Mouse (Mus musculus) forebrain, embryonic 10.5 days (tissue): ENCODE results near the gene Kif16b. TPM values are rescaled to one million over a fixed set of nuclear protein-coding genes. Genes with fewer than 3 reads are reported as not detected.

Source experiments
- DNase-seq: peaks from one replicate; pipeline ENCODE4 v3.0.0-alpha.2; 2017; ENCODE audit warnings: low spot score; ENCODE audit errors: extremely low spot score
- H3K27ac ChIP-seq: fragments of 300-500 bp; sonication (generic); 2 replicates; pipeline ENCODE4 v1.5.1; 2016; ENCODE audit warnings: mild to moderate bottlenecking
- H3K27me3 ChIP-seq: fragments of 300-500 bp; sonication (generic); 2 replicates; pipeline ENCODE4 v1.6.1; 2016; ENCODE audit warnings: mild to moderate bottlenecking; ENCODE audit not compliant: poor library complexity, severe bottlenecking
- H3K36me3 ChIP-seq: fragments of 300-500 bp; sonication (generic); replicated peaks from 2 replicates; pipeline ENCODE4 v1.6.1; 2016; ENCODE audit warnings: mild to moderate bottlenecking, moderate library complexity
- H3K4me1 ChIP-seq: fragments of 300-500 bp; sonication (generic); 2 replicates; pipeline ENCODE4 v1.6.1; 2016
- H3K4me3 ChIP-seq: fragments of 300-500 bp; sonication (generic); 2 replicates; pipeline ENCODE4 v1.5.1; 2016; ENCODE audit warnings: mild to moderate bottlenecking, moderate library complexity
- H3K9me3 ChIP-seq: fragments of 300-500 bp; sonication (generic); 2 replicates; pipeline ENCODE4 v1.6.1; 2016; ENCODE audit warnings: mild to moderate bottlenecking, moderate library complexity
- WGBS: fragments of 180-500 bp; shearing (Covaris S2); methylation state at CpG from one replicate; pipeline ENCODE4 v1.1.7; 2016; 5-methylcytosine and 5-hydroxymethylcytosine counted together
- polyA plus RNA-seq: library from polyadenylated mRNA; unstranded; fragments of >200 nt; fragmentation: Nextera tagmentation; extraction: Ambion mirVana; gene quantifications from 2 replicates; pipeline ENCODE4 v1.2.1, GENCODE M21; 2016

Kif16b gene
- polyA plus RNA-seq, 1 experiment from 2014 or later = 8.5 TPM

DNA sequence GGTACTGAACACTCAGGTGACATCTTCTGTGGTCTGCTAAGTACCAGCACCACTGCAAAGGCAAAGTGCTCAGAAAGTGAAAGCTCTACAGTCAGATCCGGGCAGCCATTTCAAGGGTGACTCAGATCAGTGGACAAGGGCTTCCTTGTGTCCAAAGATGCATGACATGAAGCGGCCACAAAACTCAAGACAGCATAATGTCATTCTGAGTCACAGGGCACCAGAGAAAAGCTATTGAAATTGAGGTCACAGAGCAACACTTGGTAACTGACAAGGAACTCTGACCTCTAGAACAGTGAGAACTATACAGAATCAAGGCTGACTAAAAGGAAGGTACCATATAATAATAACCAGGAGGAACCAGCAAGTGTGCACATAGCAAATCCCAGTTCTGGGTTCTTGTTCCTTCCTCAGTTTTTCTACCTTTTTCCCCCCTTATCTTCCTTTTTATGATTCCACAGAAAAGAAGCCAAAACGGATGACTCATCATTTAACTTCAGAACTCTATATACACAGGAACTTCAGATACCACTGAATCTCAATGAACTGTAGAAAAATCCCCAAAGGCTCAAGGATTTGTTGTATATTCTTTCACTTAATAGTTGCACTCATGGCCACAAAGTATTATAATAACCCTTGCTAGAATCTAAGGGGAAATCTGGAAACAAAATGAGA, 143.1 kb downstream of the Kif16b start:
- H3K36me3 ChIP-seq = no peaks in the 10 kb centered on the region
- no peaks in the 10 kb centered on the region for H3K27me3 ChIP-seq
- H3K9me3 ChIP-seq = no peaks in the 10 kb centered on the region
- no peak overlapping the region for H3K4me3 ChIP-seq
- H3K27ac ChIP-seq = no peak overlapping the region
- WGBS = 87% methylated on average over 3 of the region's 3 CpGs
- no peak for DNase-seq
- H3K4me1 ChIP-seq = no peaks in the 10 kb centered on the region

DNA sequence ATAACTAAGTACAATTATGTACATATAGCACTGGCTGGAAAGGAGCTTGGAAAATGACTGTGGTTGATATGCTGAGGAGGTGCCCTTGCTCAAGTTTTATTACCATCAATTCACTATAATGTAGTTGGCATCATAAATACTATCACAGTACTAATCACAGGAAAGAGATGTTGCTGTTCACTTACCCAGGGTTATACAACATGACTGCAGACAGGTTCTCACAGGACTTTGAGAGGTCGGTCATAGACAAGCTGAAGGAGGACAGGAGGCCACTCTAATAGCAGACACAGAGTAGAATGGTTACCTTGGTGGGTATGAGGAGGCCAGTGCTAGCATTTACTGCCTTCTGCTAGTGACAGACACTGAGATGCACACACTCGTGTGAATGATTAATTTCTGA, 162.0 kb downstream of the Kif16b start:
- peaks cover 6% of the 10 kb centered on the region for H3K4me1 ChIP-seq
- WGBS = 88% methylated on average over 2 of the region's 2 CpGs

DNA sequence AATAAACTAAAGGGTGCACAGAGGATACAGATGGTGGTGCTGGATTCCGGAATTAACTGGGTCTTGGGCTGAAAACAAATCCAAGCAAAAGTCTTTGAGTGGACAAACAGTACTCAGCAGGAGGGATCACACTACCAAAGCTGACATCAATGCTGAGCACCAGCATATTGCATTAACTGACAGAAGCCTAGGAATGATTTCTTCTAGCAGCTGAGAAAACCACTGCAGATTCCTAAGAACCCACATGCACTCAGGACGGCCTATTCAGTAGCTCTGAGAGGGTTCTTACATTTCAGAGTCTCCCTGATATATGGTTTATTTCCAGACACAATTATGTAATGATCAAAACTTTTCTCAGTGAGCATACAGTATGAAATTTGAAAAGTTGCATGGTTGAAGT, 162.8 kb downstream of the Kif16b start:
- 87% methylated on average over 2 of the region's 2 CpGs for WGBS
- DNase-seq = no peak
- no peak overlapping the region for H3K27ac ChIP-seq
- no peaks in the 10 kb centered on the region for H3K27me3 ChIP-seq
- H3K9me3 ChIP-seq = no peaks in the 10 kb centered on the region
- H3K4me3 ChIP-seq = no peak overlapping the region
- no peaks in the 10 kb centered on the region for H3K36me3 ChIP-seq
- peaks cover 6% of the 10 kb centered on the region for H3K4me1 ChIP-seq

More for the DNA sequence above, 162.0 kb downstream of the Kif16b start:
- no peaks in the 10 kb centered on the region for H3K27me3 ChIP-seq
- no peaks in the 10 kb centered on the region for H3K36me3 ChIP-seq
- H3K4me3 ChIP-seq = no peak overlapping the region
- no peak overlapping the region for H3K27ac ChIP-seq
- H3K9me3 ChIP-seq = no peaks in the 10 kb centered on the region
- DNase-seq = no peak

DNA sequence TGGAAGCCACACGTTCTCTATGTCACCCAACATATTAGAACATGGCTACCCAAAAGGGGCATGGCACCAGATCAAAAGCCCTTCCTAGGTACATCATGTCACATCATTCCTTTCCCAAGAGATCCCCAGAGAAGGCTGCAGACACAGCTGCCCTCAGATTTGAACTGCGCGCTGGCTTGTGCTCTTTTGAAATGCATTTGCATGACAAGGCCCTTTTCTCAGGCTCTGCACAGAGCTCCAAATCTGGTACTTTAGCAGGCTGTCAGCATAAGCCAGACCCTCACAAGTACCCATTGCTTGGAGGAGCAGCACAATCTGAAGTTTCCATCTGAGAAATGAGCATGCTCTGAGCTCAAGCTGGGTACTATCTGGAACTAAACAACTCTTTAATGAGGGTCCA, 165.6 kb downstream of the Kif16b start:
- Histone ChIP-seq H3K36me3 (no peaks in the 10 kb centered on the region), H3K9me3 (no peaks in the 10 kb centered on the region), H3K4me1 (peaks cover 6% of the 10 kb centered on the region), H3K27me3 (no peaks in the 10 kb centered on the region), H3K4me3 (no peak overlapping the region), H3K27ac (no peak overlapping the region)
- DNase-seq = no peak
- WGBS = 84% methylated on average over 3 of the region's 3 CpGs

DNA sequence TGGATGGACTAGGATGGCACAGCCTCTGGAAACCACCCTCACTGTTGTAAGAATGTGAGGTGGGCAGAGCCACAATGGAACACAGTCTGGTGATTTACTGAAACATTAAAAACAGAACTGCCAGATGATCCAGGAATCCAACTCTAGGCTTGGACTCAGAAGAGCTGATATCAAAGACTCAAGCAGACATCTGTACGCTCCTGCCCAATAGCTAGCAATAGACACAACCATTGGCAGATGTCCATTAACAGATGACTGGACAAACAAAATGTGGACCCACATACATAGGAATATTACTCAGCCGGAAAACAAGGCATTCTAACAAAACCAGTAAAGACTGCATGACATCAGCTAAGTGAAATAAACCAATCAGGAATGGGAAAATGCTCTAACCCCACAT, 167.3 kb downstream of the Kif16b start:
- no peak for DNase-seq
- H3K9me3 ChIP-seq = no peaks in the 10 kb centered on the region
- H3K4me3 ChIP-seq = no peak overlapping the region
- 98% methylated on average over 2 of the region's 2 CpGs for WGBS
- H3K4me1 ChIP-seq = peaks cover 6% of the 10 kb centered on the region
- H3K36me3 ChIP-seq = no peaks in the 10 kb centered on the region
- H3K27me3 ChIP-seq = no peaks in the 10 kb centered on the region
- H3K27ac ChIP-seq = no peak overlapping the region

DNA sequence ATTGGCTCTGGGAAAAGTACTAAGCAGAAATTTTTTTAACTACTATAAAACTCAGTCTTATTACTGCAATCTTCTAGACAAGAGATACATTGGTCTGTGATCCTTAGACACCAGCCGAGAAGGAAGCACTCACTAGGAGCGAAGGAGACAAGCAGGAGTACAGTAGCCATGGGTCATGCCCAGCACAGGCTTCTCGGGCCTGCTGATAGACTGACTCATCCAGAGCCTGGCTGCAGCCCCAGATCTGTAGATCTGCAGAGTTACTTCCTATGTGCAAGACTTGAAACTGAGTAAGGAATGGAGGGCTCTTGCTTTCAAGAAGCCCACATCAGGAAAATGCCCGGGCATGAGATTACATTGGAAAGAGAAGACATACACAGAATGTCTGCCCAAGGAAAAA, 169.0 kb downstream of the Kif16b start:
- 93% methylated on average over 4 of the region's 4 CpGs for WGBS
- Histone ChIP-seq H3K27ac (no peak overlapping the region), H3K27me3 (no peaks in the 10 kb centered on the region), H3K9me3 (no peaks in the 10 kb centered on the region), H3K4me3 (no peak overlapping the region), H3K36me3 (no peaks in the 10 kb centered on the region), H3K4me1 (peaks cover 6% of the 10 kb centered on the region)
- no peak for DNase-seq

DNA sequence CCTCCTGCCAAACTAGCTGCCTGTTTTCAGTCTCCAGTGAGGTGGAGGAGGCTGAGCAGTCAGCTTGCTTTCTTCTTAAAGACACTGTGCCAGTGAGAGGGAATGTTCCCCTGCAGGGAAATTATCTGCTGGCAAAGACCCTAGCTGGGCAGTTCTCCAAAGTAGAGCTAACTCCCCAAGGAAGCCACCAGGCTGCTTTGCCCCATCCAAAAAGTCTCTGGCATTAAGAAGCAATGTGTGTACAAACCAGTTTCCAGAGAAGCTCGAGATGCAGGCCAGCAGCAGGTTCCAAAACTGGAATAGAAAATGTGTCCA, 169.6 kb downstream of the Kif16b start:
- 72% methylated on average over 1 of the region's 1 CpGs for WGBS
- no peak for DNase-seq

DNA sequence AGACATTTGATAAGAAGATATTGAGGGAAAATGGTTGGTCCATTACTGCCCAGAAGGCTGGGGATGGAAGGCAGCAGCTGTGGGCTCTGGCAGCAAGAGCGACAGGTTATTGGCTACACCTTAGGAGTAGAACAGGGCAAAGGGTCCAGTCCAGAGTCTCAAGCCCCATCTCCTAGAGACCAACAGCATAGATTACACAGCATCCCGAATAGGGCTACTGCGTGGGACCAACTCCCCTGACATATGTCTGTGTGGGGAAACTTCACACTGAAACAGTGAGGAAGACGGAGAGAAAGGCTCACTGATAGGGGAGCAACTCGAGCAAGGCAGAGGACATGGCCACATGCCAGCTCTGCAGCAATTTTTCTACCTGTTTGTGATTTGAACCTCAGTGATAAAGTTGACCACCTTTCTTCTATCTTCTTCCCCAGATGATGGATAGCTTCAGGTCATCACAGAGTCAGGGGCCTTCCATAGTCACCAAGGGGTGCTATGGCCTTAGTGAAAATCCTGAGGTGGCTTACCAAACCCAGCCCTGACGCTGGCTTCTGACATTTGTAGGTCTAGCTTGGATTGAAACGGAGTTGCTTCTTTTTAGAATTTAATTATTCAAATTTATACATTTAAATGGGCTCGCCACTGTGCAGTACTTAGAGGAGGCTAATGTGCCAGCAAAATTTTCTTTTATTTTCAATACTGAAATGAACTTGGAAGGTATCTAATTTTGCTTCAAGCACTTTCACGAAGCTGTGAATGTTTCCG, 170.1 kb downstream of the Kif16b start:
- no peaks in the 10 kb centered on the region for H3K36me3 ChIP-seq
- WGBS = 88% methylated on average over 10 of the region's 10 CpGs
- H3K27me3 ChIP-seq = no peaks in the 10 kb centered on the region
- H3K4me3 ChIP-seq = no peak overlapping the region
- no peaks in the 10 kb centered on the region for H3K9me3 ChIP-seq
- no peak for DNase-seq
- H3K27ac ChIP-seq = no peak overlapping the region
- peaks cover 6% of the 10 kb centered on the region for H3K4me1 ChIP-seq

More for the DNA sequence above, 169.6 kb downstream of the Kif16b start:
- Histone ChIP-seq H3K27me3 (no peaks in the 10 kb centered on the region), H3K36me3 (no peaks in the 10 kb centered on the region), H3K9me3 (no peaks in the 10 kb centered on the region), H3K4me1 (peaks cover 6% of the 10 kb centered on the region), H3K27ac (no peak overlapping the region), H3K4me3 (no peak overlapping the region)

DNA sequence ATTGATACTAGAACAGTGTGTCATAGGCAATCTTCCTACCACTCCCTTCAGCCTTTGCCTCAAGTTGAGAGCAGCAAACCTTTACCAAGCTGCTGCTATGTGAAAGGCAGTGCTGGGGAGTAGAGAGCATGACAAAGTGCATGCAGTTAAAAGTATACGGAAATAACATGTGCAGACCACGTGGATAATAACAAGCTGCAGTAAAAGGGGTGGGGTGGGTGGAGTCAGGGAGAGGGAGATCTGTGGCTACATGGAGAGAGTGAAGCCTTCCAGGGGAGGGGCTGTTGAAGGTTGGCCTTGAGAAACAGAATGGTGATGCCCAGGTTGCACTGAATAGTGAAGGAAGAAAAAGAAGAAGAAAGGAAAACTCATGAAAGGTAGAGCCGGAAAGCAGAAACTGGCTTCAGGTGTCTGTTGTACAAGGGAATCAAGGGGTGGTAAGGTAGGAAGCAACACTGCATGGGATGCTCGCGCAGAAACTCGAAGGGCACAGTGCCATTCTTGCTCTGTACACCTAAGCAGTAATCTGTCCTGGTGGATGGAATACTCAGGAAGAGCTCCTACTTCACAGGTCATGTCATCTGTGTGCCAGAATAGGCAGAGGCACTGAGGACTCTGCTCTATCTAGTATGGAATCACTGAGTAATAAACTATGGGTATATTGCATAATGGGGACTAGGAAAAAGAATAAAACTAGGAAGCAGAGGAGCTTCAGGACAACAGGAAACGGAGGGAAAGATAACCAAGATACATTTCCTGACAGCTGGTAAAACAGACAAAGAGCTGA, 176.9 kb downstream of the Kif16b start:
- Histone ChIP-seq H3K9me3 (no peaks in the 10 kb centered on the region), H3K27me3 (no peaks in the 10 kb centered on the region), H3K36me3 (no peaks in the 10 kb centered on the region), H3K4me3 (no peak overlapping the region), H3K27ac (no peak overlapping the region), H3K4me1 (no peaks in the 10 kb centered on the region)
- DNase-seq = no peak
- 85% methylated on average over 7 of the region's 7 CpGs for WGBS

DNA sequence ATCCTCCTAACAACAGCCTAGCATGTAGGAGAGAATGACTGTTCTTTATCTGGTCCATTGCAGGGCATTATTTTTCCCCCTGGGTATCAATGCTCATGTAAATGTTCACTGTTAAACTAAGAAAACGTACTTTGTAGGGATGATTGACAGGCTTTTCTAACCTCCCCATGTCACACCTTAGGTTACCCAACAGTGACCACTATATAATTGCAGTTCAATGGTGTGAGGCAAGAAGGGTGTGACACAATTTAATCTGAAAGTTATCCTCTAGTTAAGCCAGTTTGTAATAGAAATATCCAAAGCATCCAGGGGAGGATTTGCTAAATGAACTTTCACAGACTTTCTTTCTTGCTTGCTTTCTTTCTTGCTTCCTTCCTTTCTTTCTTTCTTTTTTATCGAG, 181.2 kb downstream of the Kif16b start:
- no peaks in the 10 kb centered on the region for H3K4me1 ChIP-seq
- no peaks in the 10 kb centered on the region for H3K9me3 ChIP-seq
- no peak overlapping the region for H3K4me3 ChIP-seq
- no peaks in the 10 kb centered on the region for H3K36me3 ChIP-seq
- WGBS = 85% methylated on average over 2 of the region's 2 CpGs
- H3K27me3 ChIP-seq = no peaks in the 10 kb centered on the region
- no peak overlapping the region for H3K27ac ChIP-seq
- DNase-seq = no peak

DNA sequence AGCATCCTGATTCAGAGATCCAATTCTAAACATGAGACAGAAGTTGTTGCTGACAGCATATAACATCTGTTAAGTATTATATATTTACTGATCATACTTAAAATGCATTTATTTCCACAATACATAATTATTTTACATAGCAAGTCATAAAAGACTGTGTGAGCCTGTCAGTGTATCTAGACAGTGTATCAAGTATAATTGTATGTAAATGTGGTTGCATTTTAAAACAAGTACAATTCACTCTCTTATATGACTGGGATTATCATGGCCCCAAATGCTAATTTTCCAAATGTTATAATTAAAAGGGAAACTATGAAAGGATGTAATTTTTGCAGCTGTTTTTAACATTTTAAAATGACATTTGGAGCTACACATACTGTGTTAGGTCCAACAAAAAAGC, 182.3 kb downstream of the Kif16b start:
- Histone ChIP-seq H3K4me3 (no peak overlapping the region), H3K27ac (no peak overlapping the region), H3K9me3 (no peaks in the 10 kb centered on the region), H3K4me1 (no peaks in the 10 kb centered on the region), H3K27me3 (no peaks in the 10 kb centered on the region), H3K36me3 (no peaks in the 10 kb centered on the region)
- no peak for DNase-seq

DNA sequence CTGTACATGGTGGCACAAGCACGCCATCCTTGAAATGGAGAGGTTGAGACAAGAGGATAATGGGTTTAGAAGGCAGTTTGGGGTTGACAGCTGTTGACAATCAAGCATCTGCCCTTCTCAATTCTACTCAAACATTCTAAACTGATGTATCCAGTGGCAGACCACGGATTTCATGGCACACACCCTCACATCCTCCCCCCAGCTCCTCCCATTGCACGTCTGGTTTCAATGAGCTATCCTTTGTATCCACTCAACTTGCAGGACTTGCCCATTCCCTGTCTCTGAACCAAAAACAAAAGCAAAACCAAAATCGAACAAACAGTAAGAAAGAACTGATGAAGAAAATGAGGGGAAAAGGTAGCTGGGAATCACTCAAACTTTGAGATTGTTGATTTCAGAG, 183.7 kb downstream of the Kif16b start:
- 73% methylated on average over 4 of the region's 4 CpGs for WGBS
- no peak overlapping the region for H3K4me3 ChIP-seq
- H3K9me3 ChIP-seq = no peaks in the 10 kb centered on the region
- H3K27ac ChIP-seq = no peak overlapping the region
- no peaks in the 10 kb centered on the region for H3K27me3 ChIP-seq
- H3K36me3 ChIP-seq = no peaks in the 10 kb centered on the region
- no peaks in the 10 kb centered on the region for H3K4me1 ChIP-seq
- no peak for DNase-seq

DNA sequence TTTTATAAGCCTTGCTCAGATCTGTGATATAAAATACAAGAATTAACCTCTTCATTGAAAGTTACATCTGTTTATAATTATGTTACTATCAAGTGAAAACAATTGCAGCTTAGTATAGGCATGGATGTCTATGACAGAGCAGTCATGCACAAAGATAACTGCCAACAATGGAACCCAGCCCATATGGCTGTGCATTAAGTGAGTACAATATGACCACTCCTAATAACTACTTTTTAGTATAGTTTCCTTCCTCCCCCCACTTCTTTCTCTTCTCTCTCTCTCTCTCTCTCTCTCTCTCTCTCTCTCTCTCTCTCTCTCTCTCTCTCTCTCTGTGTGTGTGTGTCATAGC, 185.4 kb downstream of the Kif16b start:
- H3K4me3 ChIP-seq = no peak overlapping the region
- H3K9me3 ChIP-seq = no peaks in the 10 kb centered on the region
- DNase-seq = no peak
- no peaks in the 10 kb centered on the region for H3K4me1 ChIP-seq
- peaks cover 10% of the 10 kb centered on the region for H3K36me3 ChIP-seq
- H3K27ac ChIP-seq = no peak overlapping the region
- no peaks in the 10 kb centered on the region for H3K27me3 ChIP-seq
